Mouse (Mus musculus): ENCODE results near the gene Sdk2.
A peak's percentile ranks its signal among the peaks of the same experiment; 100 is the strongest.

Sdk2 gene

DNA sequence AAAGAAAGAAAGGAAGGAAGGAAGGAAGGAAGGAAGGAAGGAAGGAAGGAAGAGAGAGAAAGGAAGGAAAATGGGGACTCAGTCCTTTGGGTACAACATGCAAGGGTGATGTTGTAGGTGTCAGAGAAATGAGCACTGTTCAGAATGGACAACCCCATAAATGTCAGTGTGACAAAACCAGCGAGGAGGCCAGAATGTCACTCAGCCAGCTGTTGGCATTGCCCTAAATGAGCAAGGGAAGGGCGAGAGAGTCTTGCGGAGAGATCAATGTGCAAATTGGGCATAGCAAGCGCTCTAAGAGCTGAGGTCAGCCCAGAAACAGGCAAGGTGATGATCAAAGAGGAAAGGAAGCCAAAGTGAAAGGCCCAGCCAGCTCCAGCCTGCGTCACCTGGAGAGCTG, 293.7 kb downstream of the Sdk2 start:
- no peak for DNase-seq (ENCODE audit: low read depth in 2 of 2, low spot score in 2 of 2)

DNA sequence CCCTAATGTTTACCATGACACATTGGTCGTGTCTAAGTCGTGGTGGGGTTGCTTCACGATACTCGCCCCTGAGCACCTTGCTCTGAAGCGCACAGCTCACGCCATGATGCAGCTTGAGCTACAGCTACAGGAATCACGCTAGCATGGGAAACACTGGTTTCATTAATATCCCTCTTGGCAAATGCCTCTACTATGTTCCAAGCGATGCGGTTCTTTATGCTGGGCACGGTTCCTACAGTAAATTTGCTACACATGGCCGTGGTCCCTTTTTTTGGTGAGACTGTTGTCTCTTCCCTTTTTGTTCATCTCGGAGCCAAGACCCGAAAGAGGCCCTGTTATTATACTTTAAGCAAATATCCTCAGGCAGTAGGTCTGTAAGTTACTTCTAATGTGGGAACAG, 295.7 kb downstream of the Sdk2 start:
- DNase-seq (ENCODE audit: low read depth in 2 of 2, low spot score in 2 of 2): no peak

DNA sequence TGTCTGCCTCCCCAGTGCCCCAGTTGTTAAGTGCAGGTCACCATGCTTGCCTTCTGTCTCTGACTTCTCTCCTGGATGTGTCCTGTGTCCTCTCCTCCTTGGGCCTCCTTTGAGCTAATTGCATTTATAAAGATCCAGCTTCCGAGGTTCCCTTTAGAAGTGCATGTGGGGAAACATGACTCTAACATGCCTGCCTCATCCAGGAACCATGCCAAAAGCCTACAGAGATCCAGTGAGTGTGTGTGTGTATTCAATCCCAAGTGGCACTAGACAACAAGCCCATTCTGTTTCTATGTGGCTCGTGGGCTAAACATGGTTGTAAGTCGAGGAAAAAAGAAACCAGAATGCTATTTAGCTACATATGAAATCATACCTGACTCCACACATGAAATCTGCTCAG, 298.5 kb downstream of the Sdk2 start:
- no peak for DNase-seq (ENCODE audit: low read depth in 2 of 2, low spot score in 2 of 2)

DNA sequence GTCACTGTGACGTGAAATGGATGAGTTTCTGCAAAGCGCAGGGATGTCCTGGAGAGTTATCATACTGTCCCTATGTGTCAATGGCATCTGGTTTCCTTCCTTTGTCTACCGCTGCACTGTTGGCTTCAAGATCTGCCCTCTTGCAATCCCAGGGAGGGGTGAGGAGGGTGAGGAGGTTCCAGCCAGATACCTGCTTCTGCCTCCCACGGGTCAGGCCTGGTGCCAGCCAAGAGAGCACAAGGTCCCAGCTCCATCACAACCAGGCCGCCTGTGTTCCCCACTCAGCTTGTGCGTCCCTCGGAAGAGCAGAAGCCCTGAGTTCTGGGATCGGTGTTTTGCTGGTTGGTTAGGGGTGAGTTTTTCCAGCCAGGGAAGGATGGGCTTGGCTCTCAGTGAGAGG, 299.6 kb downstream of the Sdk2 start:
- DNase-seq (ENCODE audit: low read depth in 2 of 2, low spot score in 2 of 2): no peak

DNA sequence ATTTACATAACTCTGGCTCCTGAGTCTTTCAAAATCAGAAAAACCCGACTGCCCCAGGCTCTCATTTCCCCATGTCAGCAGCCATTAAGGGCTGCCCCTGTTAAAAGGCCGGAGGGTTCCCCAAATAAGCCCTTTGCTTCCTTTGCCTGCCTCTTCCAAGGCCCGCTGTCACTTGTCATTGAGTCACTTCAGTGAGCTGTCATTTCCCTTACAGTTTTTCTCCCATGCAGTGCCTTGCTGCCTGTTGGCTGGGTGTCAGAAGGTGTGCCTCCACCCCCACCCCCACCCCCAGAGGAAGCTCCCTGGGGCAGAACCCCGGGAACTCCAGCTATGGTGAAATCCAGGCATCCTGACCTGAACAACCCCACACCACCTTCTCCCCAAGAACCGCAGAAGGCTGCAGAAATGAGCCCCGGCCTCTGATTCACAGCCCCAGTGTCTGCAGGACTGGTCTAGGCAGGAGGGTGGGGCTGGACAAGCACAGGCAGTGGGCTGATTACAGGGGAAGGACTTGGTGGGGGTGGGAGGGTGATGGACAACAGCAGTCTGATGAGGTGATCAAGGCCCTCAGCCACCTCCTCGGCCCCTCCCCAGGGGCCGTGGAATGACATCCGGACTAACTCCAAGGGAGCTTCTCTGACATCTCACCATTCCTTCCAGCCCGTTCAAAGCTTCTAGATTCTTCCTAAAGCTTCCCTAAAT, 300.4 kb downstream of the Sdk2 start:
- no peak for DNase-seq (ENCODE audit: low read depth in 2 of 2, low spot score in 2 of 2)

DNA sequence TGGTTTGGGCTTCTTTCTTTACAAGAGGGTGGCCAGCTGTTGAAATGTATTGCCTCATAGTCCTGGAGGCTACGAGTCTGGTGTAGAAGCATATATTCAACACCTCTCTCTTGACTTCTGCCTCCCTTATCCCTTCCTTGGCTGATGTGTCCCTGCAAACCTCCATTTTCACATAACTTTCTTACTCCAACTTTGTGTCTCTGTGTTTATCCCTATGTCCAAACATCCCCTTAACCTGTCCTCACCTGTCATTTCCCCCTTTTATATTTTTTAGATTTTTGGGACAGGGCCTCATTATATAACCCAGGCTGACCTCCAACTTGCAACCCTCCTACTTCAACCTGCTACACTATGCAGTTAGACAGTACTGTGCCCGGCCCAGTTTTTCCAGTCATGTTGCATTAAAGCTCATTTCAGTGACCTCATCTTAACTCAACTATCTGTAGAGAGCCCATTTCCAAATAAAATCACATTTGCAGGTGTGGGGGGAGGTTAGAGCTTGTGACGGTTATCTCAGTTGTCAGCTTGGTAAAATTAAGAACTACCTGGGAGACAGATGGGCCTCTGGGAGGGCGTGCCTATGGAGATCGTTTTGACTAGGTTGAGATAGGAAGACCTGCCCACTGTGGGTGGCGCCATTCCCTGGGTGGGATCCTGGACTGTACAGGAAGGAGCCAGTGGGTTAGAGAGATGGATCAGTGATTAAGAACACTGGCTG, 302.6 kb downstream of the Sdk2 start:
- no peak for DNase-seq (ENCODE audit: low read depth in 2 of 2, low spot score in 2 of 2)

DNA sequence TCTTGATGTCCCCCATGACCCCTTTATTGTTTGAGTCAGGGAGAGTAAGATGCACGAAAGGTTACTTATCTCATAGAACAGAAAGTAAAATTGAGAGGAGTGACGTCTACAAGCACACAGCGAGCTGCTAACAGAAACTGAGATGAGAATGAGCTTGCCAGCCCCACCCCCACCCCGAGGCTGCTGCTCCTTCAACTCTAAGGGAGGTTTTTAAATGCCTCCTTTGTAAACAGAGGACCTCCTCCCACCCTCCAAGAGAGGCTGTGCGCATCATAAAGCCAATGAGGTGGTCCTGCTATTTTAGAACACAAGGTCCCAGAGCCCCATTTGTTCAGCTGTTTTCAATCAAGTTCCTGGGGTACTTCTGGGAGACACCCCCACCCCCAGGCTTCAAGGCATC, 303.4 kb downstream of the Sdk2 start:
- no peak for DNase-seq (ENCODE audit: low read depth in 2 of 2, low spot score in 2 of 2)

DNA sequence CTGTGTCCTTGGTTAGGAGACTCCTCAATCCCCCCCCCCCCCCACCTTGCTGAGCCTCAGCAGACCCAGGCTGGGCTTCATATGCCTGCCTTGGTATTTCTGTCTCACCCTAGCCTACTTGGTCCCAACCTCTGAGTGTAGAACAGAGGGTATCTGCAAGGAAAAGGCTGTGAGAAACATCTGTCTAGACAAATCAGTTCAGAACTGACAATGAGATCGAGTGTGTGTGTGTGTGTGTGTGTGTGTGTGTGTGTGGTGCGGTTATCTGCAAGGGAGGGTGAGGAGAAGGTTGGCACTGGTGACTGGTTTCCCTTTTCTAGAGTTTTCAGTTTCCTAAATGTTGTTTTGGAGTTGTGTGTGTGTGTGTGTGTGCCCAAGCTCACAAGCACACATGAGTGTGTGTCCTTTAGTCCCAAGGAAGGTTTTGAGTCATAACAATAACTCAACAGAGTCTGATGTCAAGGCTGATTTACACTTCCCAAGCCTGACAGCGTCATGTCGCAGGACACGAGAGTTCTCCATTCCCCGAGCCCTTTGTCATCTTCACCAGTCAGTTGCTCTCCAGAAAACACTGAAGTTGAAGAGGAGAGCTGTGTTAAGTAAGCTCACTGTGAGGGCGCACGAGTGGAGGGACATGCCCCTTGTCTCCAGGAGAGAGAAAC, 304.6 kb downstream of the Sdk2 start:
- DNase-seq (ENCODE audit: low read depth in 2 of 2, low spot score in 2 of 2): no peak

DNA sequence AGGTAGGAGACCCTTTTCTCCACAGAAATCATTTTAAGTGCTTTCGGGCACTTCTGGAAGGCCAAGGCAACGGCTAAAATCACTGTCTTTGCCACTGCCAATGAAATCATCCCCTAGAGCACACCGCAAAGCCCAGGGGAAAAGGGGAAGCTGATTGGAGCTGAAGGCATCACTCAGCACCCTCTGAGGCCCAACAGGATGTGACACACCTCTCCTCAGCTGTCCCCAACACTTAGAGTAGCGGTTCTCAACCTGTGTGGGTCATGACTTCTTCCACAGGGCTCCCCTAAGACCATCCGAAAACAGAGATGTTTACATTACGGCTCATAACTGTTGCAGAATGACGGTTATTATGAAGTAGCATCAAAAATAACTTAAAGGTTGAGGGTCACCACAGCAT, 305.2 kb downstream of the Sdk2 start:
- no peak for DNase-seq (ENCODE audit: low read depth in 2 of 2, low spot score in 2 of 2)

DNA sequence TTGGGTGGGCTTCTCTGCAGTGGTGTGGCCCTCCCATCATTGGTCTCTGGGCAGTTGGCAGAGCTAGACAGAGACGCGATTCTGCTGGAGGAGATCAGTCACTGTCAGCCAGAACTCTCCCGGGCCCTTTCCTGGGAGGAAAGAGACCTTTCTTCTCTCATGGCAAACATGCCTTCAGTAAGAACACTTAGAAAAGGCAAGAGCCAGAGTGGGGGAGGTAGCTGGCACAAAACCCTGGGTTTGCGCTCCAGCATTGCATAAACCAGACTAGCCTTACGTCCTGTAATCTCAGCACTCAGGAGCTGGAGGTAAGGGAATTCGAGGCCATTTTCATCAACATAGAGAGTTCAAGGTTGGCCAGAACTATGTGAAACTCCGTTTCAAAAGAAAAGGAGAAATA, 306.4 kb downstream of the Sdk2 start:
- no peak for DNase-seq (ENCODE audit: low read depth in 2 of 2, low spot score in 2 of 2)

DNA sequence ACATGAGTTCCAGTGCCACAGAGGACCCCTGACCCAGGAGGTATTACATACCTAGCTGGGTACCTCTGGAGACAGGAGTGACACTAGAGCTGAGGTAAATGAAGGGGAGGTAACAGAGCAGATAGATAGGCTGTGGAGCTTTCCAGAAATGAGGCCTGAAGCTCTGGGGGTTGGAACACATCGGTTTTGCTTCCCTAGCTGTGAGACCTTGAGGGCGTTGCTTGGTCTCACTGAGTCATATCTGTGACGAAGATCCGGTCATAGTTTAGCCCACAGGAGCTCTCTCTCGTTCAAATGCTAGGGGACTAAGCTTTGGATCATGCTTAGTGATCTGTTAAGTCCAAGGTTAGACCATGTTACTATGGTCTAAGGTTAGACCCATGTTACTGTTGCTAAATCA, 308.0 kb downstream of the Sdk2 start:
- no peak for DNase-seq (ENCODE audit: low read depth in 2 of 2, low spot score in 2 of 2)

DNA sequence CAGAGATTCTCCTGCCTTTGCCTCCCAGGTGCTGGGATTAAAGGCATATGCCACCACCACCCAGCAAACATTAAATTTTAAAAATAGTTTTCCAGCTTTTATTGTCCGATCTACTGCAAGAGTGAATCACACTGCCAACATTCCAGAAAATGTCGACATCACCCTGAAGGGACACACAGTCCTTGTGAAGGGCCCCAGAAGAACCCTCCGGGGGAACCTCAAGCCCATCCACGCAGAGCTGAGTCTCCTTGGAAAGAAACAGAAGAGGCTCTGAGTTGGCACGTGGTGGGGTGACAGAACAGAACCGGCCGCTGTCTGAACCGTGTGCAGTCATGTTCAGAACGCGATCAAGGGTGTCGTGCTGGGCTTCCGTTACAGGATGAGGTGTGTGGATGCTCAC, 310.3 kb downstream of the Sdk2 start:
- no peak for DNase-seq (ENCODE audit: low read depth in 2 of 2, low spot score in 2 of 2)

DNA sequence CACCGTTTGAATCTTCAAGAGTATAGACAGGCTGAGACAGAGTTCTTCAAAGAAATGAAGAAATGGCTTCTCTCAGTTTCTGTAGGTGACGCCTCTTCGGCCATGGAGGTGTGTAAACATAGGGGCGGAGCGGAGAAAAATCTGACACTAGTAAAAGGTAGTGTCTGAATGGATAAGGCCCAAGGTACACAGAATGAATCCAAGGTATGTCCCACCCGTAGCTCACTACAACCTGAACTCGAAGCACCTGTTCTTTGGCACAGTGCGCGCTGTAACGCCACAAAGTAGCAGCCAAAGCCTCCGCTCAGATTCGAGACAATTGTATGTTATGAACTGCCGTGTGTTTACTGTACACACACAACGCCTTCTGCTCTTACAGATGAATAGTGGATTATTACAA, 311.0 kb downstream of the Sdk2 start:
- no peak for DNase-seq (ENCODE audit: low read depth in 2 of 2, low spot score in 2 of 2)

DNA sequence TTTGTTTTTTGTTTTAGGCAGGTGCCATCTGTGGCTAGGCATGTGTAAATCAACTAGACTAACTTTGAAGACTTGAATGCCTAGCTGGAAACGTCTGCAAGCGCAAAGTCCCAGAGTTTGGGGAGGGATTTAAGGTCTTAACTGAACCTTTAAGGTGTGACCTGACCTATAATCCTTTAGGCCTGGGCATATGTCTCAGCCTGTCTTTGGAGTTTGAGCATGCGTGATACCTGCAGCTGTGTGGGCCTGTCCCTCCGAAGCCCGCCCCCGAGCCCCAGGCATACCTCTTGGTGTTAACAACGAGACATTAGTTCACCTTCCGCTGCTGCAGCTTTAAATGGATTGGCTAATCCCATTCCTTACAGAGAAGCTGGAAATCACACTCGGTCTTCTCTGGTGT, 312.0 kb downstream of the Sdk2 start:
- DNase-seq (ENCODE audit: low read depth in 2 of 2, low spot score in 2 of 2): no peak

DNA sequence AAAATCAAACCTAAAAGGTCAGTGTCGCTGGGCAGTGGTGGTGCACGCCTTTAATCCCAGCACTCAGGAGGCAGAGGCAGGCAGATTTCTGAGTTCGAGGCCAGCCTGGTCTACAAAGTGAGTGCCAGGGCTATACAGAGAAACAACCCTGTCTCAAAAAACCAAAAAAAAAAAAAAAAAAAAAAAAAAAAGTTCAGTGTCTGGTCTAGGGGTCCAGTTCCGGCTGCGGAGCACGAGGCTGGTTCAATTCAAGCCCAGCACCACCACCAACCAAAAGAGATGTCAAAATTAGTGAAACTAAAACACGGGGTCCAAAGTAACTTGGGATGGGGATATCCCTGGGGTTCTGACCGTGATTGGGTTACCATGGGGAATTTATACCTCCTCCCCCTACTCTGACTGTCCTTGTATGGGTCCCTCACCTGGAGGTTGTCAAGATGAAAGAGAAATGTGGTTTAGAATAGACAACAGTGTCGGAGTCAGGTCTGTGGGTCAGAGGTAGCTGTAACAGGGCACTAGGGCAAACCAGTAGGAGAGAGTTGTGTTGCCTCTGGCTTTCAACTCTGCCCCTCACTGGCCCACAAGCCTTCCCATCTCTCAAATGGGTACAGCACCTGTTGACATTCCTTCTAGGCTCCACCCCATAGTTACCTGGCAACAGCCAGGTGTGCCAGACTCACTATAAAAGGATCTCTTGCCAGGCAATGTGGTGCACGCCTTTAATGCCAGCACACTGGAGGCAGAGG, 314.0 kb downstream of the Sdk2 start:
- DNase-seq (ENCODE audit: low read depth in 2 of 2, low spot score in 2 of 2): no peak

DNA sequence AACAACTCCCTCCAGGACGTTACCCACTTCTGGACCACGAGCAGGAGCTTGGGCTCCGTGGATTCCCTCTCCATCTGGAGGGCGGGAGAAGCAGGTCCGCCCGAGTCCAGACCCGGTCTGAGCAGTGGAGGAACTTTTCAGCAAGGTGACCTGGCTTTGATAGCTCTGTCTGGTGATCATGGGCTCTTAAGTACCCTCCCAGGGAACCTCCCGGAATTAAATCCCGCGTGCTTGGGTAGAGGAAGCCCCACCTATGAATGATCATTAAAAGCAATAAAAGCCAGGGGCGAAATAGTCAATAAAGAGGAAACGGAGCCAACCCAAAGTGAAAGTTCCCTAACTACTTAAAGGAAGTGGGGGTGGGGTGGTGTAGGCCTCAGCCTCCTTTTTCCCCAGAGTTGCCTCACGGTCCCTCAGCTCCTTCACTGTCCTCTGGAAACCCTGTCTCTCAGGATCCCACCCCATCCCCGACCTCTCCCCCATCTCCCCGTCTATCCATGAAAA, 314.6 kb downstream of the Sdk2 start:
- peak in 1 of 2 experiments; percentile 2 for DNase-seq (ENCODE audit: low read depth in 2 of 2, low spot score in 2 of 2)

DNA sequence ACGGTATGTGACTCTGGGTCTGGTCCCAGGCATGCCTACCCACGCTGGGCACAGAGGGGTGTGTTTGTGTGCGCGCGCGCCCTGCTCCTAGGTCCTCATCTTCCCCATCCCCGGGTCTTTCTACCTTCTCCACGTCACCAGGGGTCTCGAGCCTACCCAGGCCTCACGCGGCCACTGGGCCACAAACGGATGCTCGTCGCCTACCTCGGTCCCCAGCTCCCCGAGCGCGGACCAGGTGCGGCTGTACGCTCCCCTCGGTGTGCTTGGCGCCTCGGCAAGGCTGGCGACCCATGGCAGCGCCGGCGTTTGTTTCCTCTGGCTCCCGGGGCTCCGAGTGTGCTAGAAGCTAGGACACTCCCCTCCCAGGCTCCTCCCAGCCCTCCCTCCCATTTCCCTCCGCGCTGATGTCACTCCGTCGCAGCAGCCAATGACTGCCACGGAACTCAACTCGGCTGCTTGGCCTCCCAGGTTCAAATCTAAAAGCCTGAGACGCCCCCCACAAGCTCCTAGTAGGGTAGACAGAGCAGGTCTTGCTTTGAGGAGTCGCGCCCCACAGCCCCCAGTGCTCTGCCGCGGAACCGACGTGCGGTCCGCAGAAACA, 315.3 kb downstream of the Sdk2 start, which contains the start of gene Cdc42ep4:
TSS of gene Cdc42ep4 (minus strand) at position 398 of the 601 bp plus-strand sequence.
- peak; percentile 66 to 71 for DNase-seq (ENCODE audit: low read depth in 2 of 2, low spot score in 2 of 2)

DNA sequence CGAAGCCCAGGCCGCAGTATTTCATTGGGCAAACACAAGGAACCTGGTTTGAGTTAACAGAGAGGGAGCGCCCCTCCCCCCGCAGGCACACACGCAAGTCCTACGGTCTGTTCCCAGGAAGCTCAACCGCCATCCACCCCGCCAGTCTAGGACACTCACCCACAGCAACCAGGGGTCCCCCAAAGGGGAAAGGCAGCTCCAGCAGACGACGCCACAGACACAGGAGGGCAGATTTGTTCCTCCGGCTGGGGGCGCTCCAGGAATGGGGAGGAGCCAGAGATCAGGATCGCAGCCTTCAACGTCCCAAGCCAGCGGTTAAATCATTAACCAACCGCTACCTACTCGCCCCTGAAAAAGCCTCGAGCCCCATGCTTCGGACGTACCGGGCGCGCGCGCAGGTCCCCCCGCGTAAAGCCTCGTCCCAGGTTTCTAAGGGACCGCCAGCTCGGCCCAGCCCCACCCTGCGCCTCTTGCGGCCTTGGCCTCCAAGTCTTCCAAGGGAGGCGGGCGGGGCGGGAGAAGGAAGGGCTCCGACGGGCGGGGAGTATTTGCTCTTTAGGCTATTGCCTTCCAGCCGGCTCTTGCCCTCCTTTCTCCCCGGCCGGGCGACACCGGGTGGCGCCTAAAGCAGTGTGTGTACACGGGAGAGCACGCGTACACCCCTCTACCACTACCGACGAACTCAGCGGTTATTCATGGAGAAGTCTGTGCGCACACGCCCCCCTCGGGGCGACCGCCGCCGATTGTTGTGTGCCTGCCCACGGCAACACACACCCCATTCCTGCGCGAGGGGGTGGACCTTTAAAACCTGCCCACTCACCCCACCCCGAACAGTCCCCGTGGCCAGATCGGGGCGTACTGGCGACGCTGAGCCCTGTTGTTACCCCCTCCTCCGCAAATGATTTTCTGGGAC, 316.0 kb downstream of the Sdk2 start:
- DNase-seq (ENCODE audit: low read depth in 2 of 2, low spot score in 2 of 2): peak; percentile 45 to 55

DNA sequence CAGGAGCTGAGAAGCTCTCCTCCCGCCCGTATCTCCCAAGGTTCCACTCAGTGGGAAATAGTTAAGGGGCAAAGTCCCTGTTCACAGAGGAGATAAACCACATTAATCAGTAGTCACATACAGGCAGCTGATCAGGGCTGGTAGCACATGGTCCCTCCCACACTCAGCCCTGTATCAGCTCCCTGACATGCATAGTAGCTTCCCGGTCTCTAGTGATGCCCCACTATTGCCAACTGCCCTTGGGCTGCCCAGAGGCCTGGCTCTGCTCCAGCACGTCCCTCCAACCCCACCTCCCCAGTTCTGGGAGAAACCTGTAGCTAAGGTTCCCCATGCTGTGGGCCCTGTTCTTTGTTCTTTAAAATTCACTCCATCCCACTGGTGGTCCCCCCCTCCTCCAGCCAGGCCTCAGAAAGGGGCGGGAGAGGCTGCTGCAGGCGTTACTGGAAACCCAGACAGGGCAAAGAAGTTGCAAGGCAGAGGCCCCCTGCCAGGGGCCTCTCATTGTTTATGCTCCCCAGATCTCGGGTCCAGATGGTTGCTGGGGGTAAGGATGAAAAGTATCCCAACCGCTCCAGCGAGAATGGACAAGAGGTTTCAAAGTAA, 317.0 kb downstream of the Sdk2 start:
- no peak for DNase-seq (ENCODE audit: low read depth in 2 of 2, low spot score in 2 of 2)

Measured in CD8-positive naive resting alpha-beta T cell, adult 2 months (primary cell).